Mouse (Mus musculus): ENCODE results near the gene 2900026A02Rik. TPM values are rescaled to one million over a fixed set of nuclear protein-coding genes. Genes with fewer than 3 reads are reported as not detected.
A peak's percentile ranks its signal among the peaks of the same experiment; 100 is the strongest.

2900026A02Rik gene
- polyA plus RNA-seq, 1 experiment from 2014 or later = 1.5 TPM

DNA sequence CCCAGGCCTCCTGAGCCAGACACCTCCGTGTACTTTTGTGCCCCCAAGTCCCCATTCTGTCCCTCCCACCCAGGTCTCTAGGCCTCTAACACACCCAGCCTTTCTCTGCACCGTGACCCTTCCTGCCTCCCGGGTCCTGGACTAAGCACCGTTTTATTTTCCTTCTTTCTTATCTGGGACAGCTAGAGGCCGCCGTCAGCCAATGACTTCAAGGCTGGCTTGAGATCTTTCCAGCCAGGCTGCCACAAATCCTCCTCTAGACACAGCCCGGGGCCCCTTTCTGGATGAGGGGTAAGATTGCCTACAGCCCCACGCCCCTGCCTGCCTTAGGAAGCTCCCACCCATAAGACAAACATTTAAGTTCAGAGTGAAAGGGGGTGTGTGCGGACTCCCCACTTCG, 85.5 kb downstream of the 2900026A02Rik start:
- Histone ChIP-seq H3K4me2 (replicated peaks; ENCODE audit: low read depth, low read length) (no peak overlapping the region), H3K4me1 (replicated peaks; ENCODE audit: control insufficient read depth, insufficient read depth, low read length) (peaks cover 22% of the 10 kb centered on the region), H3K27me3 (ENCODE audit: control insufficient read depth, insufficient read depth, low read length) (peaks cover 22% of the 10 kb centered on the region), H3K9me3 (ENCODE audit: control insufficient read depth, low read length) (no peaks in the 10 kb centered on the region), H3K27ac (ENCODE audit: low read depth, low read length) (no peak overlapping the region), H3K4me3 (ENCODE audit: low read depth, low read length) (no peak overlapping the region), H3K36me3 (ENCODE audit: control insufficient read depth, insufficient read depth, low read length) (no peaks in the 10 kb centered on the region), H3K9ac (ENCODE audit: low read depth, low read length) (no peak overlapping the region)
- DNase-seq (ENCODE audit: low spot score) (no peak), ATAC-seq (ENCODE audit: low FRiP score) (no peak)
- WGBS = 54% methylated on average over 10 of the region's 10 CpGs

- H3K4me3 ChIP-seq (ENCODE audit: low read depth, low read length) = no peak overlapping the region
- H3K27ac ChIP-seq (ENCODE audit: low read depth, low read length) = peak overlapping the region; percentile 90
- H3K36me3 ChIP-seq (ENCODE audit: control insufficient read depth, insufficient read depth, low read length) = no peaks in the 10 kb centered on the region
- no peaks in the 10 kb centered on the region for H3K9me3 ChIP-seq (ENCODE audit: control insufficient read depth, low read length)
- no peak for ATAC-seq (ENCODE audit: low FRiP score)
- no peak overlapping the region for H3K4me2 ChIP-seq (replicated peaks; ENCODE audit: low read depth, low read length)
- peaks cover 20% of the 10 kb centered on the region for H3K4me1 ChIP-seq (replicated peaks; ENCODE audit: control insufficient read depth, insufficient read depth, low read length)
- 93% methylated on average over 19 of the region's 19 CpGs for WGBS
- no peak for DNase-seq (ENCODE audit: low spot score)
- peak overlapping the region; percentile 63; the same call in 1 of the 2 replicates for H3K9ac ChIP-seq (ENCODE audit: low read depth, low read length)
- peaks cover 22% of the 10 kb centered on the region for H3K27me3 ChIP-seq (ENCODE audit: control insufficient read depth, insufficient read depth, low read length)
Observed at GRCm38 (mm10) chr5:113133722-113134710, 87.0 kb downstream of the 2900026A02Rik start.

DNA sequence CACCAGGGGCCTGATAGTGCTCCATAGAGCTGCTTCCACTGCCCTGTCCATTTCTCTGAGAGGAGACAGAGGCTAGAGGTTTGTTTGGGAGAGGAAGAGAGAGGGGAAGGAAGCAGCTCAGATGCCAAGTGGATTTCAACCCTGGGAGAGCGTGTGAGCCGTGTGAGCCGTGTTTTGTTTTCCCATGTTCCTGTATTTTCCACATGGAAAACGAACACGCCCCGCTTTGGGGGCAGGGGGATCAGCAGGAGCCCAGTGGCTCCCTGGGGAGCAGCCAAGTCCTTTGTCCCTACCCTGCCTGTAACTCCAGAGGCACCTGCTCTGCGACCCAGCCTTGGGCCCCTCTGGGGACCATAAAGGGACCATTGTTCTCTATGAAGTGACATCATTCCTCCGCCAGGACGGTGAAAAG, 88.0 kb downstream of the 2900026A02Rik start:
- 22% methylated on average over 9 of the region's 9 CpGs for WGBS
- Histone ChIP-seq H3K27me3 (ENCODE audit: control insufficient read depth, insufficient read depth, low read length) (peaks cover 12% of the 10 kb centered on the region), H3K4me2 (replicated peaks; ENCODE audit: low read depth, low read length) (no peak overlapping the region), H3K4me1 (replicated peaks; ENCODE audit: control insufficient read depth, insufficient read depth, low read length) (peaks cover 11% of the 10 kb centered on the region), H3K9me3 (ENCODE audit: control insufficient read depth, low read length) (no peaks in the 10 kb centered on the region), H3K4me3 (ENCODE audit: low read depth, low read length) (no peak overlapping the region), H3K27ac (ENCODE audit: low read depth, low read length) (peak overlapping the region; percentile 90), H3K36me3 (ENCODE audit: control insufficient read depth, insufficient read depth, low read length) (no peaks in the 10 kb centered on the region), H3K9ac (ENCODE audit: low read depth, low read length) (peak overlapping the region; percentile 63)
- peak; percentile 78 for DNase-seq (ENCODE audit: low spot score)
- ATAC-seq (ENCODE audit: low FRiP score) = peak; percentile 74

GRCm38 (mm10) chr5:113132635-113133041, 88.4 kb downstream of the 2900026A02Rik start:
- H3K27ac ChIP-seq (ENCODE audit: low read depth, low read length) = peak overlapping the region; percentile 90
- H3K27me3 ChIP-seq (ENCODE audit: control insufficient read depth, insufficient read depth, low read length) = peaks cover 8% of the 10 kb centered on the region
- WGBS = 40% methylated on average over 13 of the region's 13 CpGs
- peaks cover 9% of the 10 kb centered on the region for H3K4me1 ChIP-seq (replicated peaks; ENCODE audit: control insufficient read depth, insufficient read depth, low read length)
- DNase-seq (ENCODE audit: low spot score) (no peak), ATAC-seq (ENCODE audit: low FRiP score) (no peak)
- H3K9me3 ChIP-seq (ENCODE audit: control insufficient read depth, low read length) = no peaks in the 10 kb centered on the region
- H3K9ac ChIP-seq (ENCODE audit: low read depth, low read length) = peak overlapping the region; percentile 63
- no peak overlapping the region for H3K4me2 ChIP-seq (replicated peaks; ENCODE audit: low read depth, low read length)
- H3K36me3 ChIP-seq (ENCODE audit: control insufficient read depth, insufficient read depth, low read length) = no peaks in the 10 kb centered on the region
- no peak overlapping the region for H3K4me3 ChIP-seq (ENCODE audit: low read depth, low read length)

- DNase-seq (ENCODE audit: low spot score) (no peak), ATAC-seq (ENCODE audit: low FRiP score) (no peak)
- 73% methylated on average over 4 of the region's 4 CpGs for WGBS
- Histone ChIP-seq H3K27me3 (ENCODE audit: control insufficient read depth, insufficient read depth, low read length) (no peaks in the 10 kb centered on the region), H3K36me3 (ENCODE audit: control insufficient read depth, insufficient read depth, low read length) (no peaks in the 10 kb centered on the region), H3K27ac (ENCODE audit: low read depth, low read length) (no peak overlapping the region), H3K4me3 (ENCODE audit: low read depth, low read length) (no peak overlapping the region), H3K4me2 (replicated peaks; ENCODE audit: low read depth, low read length) (no peak overlapping the region), H3K9me3 (ENCODE audit: control insufficient read depth, low read length) (no peaks in the 10 kb centered on the region), H3K9ac (ENCODE audit: low read depth, low read length) (no peak overlapping the region), H3K4me1 (replicated peaks; ENCODE audit: control insufficient read depth, insufficient read depth, low read length) (peaks cover 9% of the 10 kb centered on the region)
Observed at GRCm38 (mm10) chr5:113128426-113128825, 92.6 kb downstream of the 2900026A02Rik start.

GRCm38 (mm10) chr5:113126476-113126875, 94.6 kb downstream of the 2900026A02Rik start:
- no peak overlapping the region for H3K27ac ChIP-seq (ENCODE audit: low read depth, low read length)
- H3K36me3 ChIP-seq (ENCODE audit: control insufficient read depth, insufficient read depth, low read length) = no peaks in the 10 kb centered on the region
- 0 out of 2 replicates have a peak, but pooled peaks cover under 1% of the 10 kb centered on the region for H3K4me1 ChIP-seq (replicated peaks; ENCODE audit: control insufficient read depth, insufficient read depth, low read length)
- DNase-seq (ENCODE audit: low spot score) (no peak), ATAC-seq (ENCODE audit: low FRiP score) (no peak)
- no peak overlapping the region for H3K9ac ChIP-seq (ENCODE audit: low read depth, low read length)
- no peak overlapping the region for H3K4me2 ChIP-seq (replicated peaks; ENCODE audit: low read depth, low read length)
- no peak overlapping the region for H3K4me3 ChIP-seq (ENCODE audit: low read depth, low read length)
- H3K9me3 ChIP-seq (ENCODE audit: control insufficient read depth, low read length) = no peaks in the 10 kb centered on the region
- WGBS = 92% methylated on average over 12 of the region's 12 CpGs
- H3K27me3 ChIP-seq (ENCODE audit: control insufficient read depth, insufficient read depth, low read length) = no peaks in the 10 kb centered on the region

DNA sequence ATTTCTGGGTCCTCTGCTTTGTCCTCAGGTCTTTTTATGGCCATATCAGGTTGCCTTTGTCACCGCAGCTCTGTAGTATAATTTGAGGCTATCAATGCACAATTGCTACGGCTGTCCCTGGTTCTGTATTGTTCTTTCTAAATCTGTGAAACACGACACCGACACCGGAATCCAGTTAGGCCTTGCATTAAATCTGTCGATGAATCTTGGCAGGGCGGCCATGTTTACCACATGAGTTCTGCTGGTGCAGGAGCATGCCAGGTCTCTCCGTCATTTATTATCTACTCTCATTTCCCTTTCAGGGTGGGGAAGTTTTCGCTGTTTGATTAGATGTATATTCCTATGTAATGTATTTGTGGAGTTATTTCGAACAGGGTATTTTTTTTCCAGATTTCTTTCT, 97.3 kb downstream of the 2900026A02Rik start:
- DNase-seq (ENCODE audit: low spot score) = no peak
- 84% methylated on average over 10 of the region's 10 CpGs for WGBS
- peaks cover 2% of the 10 kb centered on the region; the same call in 1 of the 2 replicates for H3K4me1 ChIP-seq (replicated peaks; ENCODE audit: control insufficient read depth, insufficient read depth, low read length)

DNA sequence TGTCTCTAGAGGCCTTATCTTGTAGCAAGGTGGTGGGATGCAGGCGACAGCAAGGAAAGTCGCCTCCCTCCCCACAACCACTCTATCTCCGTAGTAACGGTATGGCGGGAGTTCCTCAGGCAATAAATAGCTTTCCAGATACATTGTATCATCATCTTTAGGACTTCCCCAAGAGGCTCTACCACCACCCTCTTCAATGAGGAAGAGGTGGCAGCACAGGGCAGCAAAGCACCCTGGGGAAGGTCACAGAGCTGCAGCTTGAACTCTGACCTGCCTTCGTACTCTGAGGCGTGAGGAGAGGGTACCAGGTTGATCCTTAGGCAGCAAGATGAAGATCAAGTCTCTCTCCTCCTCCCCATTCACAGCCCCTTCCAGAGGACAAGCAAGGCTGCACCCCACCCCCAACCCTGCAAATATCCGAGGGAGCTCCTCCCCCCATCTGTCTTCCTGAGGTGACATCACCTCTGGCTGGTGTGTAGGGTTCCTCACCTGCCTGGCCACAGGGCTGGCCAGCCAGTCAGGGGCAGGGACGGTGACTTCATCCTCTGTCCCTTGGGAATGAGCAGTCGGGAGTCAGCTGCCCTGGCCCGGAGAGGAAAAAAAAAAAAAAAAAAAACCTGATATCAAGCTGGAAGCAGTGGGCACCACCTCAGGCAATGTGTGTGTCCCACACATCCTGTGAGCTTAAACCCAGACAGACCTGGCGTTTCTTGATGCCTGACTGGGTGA, 98.5 kb downstream of the 2900026A02Rik start:
- Histone ChIP-seq H3K4me2 (replicated peaks; ENCODE audit: low read depth, low read length) (no peak overlapping the region), H3K27ac (ENCODE audit: low read depth, low read length) (no peak overlapping the region), H3K36me3 (ENCODE audit: control insufficient read depth, insufficient read depth, low read length) (no peaks in the 10 kb centered on the region), H3K27me3 (ENCODE audit: control insufficient read depth, insufficient read depth, low read length) (no peaks in the 10 kb centered on the region), H3K9me3 (ENCODE audit: control insufficient read depth, low read length) (no peaks in the 10 kb centered on the region), H3K4me1 (replicated peaks; ENCODE audit: control insufficient read depth, insufficient read depth, low read length) (peaks cover 2% of the 10 kb centered on the region; the same call in 1 of the 2 replicates), H3K9ac (ENCODE audit: low read depth, low read length) (no peak overlapping the region), H3K4me3 (ENCODE audit: low read depth, low read length) (no peak overlapping the region)
- 49% methylated on average over 12 of the region's 12 CpGs for WGBS
- ATAC-seq (ENCODE audit: low FRiP score) = no peak
- no peak for DNase-seq (ENCODE audit: low spot score)

More for the DNA sequence above, 97.3 kb downstream of the 2900026A02Rik start:
- H3K9ac ChIP-seq (ENCODE audit: low read depth, low read length) = no peak overlapping the region
- no peaks in the 10 kb centered on the region for H3K9me3 ChIP-seq (ENCODE audit: control insufficient read depth, low read length)
- no peak for ATAC-seq (ENCODE audit: low FRiP score)
- no peak overlapping the region for H3K4me3 ChIP-seq (ENCODE audit: low read depth, low read length)
- no peak overlapping the region for H3K27ac ChIP-seq (ENCODE audit: low read depth, low read length)
- no peaks in the 10 kb centered on the region for H3K36me3 ChIP-seq (ENCODE audit: control insufficient read depth, insufficient read depth, low read length)
- no peak overlapping the region for H3K4me2 ChIP-seq (replicated peaks; ENCODE audit: low read depth, low read length)
- no peaks in the 10 kb centered on the region for H3K27me3 ChIP-seq (ENCODE audit: control insufficient read depth, insufficient read depth, low read length)

All from hindbrain, embryonic 11.5 days (tissue).